Mouse (Mus musculus) fat pad, adult 2 months (tissue): ENCODE results near the gene Zmat5.

ENCODE experiments used
- DNase-seq: peaks from one replicate; pipeline ENCODE4 v3.0.0-alpha.2; 2011; ENCODE audit warnings: low read depth, low spot score; ENCODE audit errors: extremely low read depth

Zmat5 gene

DNA sequence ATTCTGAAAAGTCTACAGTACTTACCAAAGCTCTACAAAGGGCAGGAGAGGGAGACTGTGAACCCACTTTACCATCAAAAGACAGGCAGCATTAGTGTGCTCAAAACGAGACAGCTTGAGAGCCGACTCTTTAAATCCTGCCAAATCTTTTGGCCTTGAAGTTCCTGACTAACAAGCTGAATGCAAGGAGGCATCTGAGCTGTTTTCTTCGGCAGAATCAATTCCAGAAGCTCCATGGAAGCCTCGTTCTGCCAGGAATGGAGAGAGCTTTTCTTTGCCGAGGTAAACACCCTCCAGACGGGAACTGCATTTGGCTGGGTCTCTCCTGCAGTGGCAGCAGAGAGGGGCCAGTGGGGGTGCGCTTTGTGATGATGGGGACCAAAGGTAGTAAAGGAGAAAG lies 64.8 kb downstream of the Zmat5 start:
- no peak for DNase-seq

DNA sequence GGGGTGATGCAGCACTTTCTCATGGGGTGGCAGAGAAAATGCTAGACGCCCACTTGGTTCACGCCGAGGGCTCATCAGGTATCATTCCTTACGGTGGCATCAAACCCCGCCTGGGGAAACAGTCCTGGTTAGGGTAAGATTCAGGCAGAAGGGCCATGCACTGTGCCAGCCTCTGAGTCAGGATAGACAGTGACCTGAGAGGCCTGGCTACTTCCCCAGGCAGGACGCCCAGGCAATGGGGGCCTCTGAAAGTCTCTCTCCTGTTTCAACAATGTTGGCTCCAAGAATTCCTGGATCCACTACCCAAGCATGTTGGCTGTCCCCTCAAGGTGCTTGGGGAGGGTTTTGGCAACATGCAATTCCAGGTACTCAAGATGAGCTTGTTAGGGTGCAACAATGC lies 65.4 kb downstream of the Zmat5 start:
- no peak for DNase-seq

DNA sequence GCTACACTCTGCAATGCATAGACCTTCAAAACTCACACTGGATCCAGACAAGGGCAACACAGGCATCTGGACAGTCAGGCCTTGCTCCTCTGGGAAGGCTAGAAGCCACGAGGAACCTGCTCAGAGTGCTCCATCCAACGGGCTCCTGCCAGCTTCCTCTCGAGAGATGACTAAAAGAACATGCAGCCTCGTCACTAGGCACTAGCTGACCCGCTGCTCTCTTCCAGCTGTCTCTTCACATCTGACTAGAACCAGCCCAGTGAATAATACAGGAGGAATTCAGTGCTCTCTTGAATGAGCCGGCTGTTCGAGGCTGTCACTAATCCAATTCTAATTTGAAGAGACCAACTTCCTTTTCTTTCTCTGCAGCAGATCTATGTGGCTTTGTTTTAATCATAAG lies 67.3 kb downstream of the Zmat5 start:
- DNase-seq: no peak

DNA sequence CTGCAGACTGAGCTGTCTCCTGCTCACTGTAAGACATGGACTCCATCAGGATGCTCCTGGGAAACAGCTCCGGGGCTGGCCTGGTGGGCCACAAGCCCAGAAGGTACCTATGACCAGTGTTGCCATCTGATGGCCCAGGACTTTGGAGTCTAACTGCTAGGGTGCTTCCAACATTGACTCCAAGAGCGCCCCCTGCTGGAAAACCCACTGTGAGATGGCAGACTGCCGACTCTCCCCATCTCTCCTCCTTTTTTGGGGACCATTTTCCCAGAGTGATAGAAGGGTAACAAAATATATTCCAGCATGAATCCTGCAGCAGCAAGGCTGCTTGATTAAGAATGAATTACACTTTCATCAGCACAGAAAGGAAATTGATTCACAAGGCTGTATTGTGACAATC lies 68.4 kb downstream of the Zmat5 start:
- no peak for DNase-seq

DNA sequence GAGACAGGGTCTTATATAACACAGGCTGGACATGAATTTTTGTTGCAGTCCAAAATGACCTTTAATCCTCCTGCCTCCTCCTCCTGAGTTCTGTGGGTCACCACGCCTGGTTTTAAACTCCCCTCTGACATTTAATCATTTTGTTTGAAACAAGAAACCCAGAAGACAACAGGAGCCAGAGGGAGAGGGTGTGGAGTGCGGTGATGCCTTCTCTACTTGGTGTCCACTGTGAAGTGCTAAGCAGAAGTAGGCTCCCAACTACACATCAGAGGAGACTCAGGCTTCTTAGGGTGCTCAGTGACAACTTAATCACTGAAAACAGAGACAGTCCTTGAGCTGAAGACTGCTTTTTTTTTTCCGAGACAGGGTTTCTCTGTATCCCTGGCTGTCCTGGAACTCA lies 76.4 kb downstream of the Zmat5 start:
- no peak for DNase-seq

DNA sequence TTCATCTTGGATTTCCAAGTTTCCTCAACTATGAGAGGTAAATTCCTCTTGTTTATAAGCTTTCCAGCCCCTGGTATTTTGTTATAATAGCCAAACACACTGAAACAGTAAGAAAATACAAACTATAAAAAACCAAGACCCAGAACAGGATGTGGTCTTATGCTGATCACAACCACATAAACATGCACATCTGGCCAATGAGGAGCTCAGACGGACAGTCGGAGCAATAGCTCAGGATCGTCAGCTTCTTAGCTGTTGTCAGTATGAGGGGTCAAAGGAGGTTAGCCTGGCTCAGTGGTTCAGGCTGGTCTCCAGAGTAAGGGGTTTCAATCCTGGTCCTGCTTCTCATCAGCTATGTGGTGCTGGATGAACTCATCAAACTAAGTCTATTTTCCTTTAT lies 78.6 kb downstream of the Zmat5 start:
- no peak for DNase-seq

DNA sequence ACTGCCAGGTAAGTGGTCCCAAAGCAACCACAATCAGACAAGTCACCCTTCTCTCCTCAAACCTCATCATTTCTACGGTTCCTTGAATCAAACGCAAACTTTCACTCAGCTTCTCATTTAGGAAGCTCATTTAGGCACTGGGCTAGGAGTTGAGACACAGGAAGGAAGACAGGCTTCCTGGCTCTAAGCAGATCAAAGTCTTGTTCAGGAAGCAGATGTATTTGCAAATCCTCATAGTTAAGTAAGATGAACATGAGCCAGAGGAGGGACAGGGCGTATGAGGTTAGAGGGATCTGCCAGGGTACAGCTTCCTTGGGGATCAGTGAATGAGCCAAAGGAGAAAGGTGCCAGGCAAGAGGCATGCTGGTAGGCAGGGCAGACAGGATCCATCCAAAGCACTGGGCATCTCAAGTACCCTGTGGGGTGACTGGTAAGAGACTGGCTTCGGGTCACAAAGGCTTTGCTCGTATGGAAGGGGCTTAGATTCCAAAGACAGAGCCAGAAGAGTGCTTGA lies 80.2 kb downstream of the Zmat5 start:
- no peak for DNase-seq
